Mouse (Mus musculus) E14TG2a.4 (cell line): ENCODE results near the gene Anks4b.

ENCODE experiments used
- H3K27me3 ChIP-seq: 2 replicates; pipeline ENCODE4 v1.6.1; 2014; ENCODE audit warnings: low read length, control low read depth; ENCODE audit not compliant: insufficient read depth
- H3K36me3 ChIP-seq: 2 replicates; pipeline ENCODE4 v1.6.1; 2014; ENCODE audit warnings: low read length, control low read depth; ENCODE audit not compliant: insufficient read depth
- H3K4me1 ChIP-seq: replicated peaks from 2 replicates; pipeline ENCODE4 v1.6.1; 2014; ENCODE audit warnings: low read depth, low read length, control low read depth
- H3K4me3 ChIP-seq: replicated peaks from 2 replicates; pipeline ENCODE4 v1.5.1; 2014; ENCODE audit warnings: mild to moderate bottlenecking, low read length
- H3K9me3 ChIP-seq: 2 replicates; pipeline ENCODE4 v1.6.1; 2014; ENCODE audit warnings: low read length, control low read depth
- CTCF ChIP-seq: conservative IDR thresholded peaks from 2 replicates; pipeline ENCODE4 v1.5.1; 2014; ENCODE audit warnings: low read length
- NANOG ChIP-seq: IDR thresholded peaks from 2 replicates; pipeline ENCODE4 v1.6.1; 2014; ENCODE audit warnings: borderline replicate concordance, low read length, mixed read lengths
- POU5F1 ChIP-seq: IDR thresholded peaks from 2 replicates; pipeline ENCODE4 v1.6.1; 2014; ENCODE audit warnings: low read length, borderline replicate concordance

The Anks4b gene

GRCm38 (mm10) chr7:120178935-120179334 is 5.3 kb downstream of the Anks4b start:
- Histone ChIP-seq H3K4me1 (no peaks in the 10 kb centered on the region), H3K4me3 (no peak overlapping the region), H3K27me3 (no peaks in the 10 kb centered on the region), H3K36me3 (no peaks in the 10 kb centered on the region), H3K9me3 (no peaks in the 10 kb centered on the region)
- TF ChIP-seq POU5F1 = no peak
- TF ChIP-seq NANOG = no peak
- TF ChIP-seq CTCF = no peak

DNA sequence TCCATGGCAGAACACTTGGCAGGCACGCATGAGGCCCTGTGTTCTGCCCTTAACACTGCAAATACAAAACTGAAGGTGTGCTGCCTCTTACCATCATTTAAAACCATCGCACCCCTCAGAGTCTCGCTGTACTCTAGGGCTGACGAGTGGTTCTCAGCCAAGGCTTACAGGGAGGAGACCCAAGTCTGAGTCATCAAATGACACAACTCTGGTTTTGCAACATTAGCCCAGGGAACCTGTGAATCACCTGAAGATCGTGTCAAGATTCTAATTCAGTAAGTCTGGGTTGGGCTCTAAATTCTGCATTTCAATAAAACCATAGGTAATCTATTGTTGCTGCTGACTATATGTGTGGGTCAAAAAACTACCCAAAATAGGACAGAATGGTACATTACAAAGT is 6.9 kb downstream of the Anks4b start:
- Histone ChIP-seq H3K9me3 (no peaks in the 10 kb centered on the region), H3K27me3 (no peaks in the 10 kb centered on the region), H3K36me3 (no peaks in the 10 kb centered on the region), H3K4me3 (no peak overlapping the region), H3K4me1 (no peaks in the 10 kb centered on the region)
- TF ChIP-seq POU5F1 = no peak
- TF ChIP-seq CTCF = no peak
- TF ChIP-seq NANOG = no peak

DNA sequence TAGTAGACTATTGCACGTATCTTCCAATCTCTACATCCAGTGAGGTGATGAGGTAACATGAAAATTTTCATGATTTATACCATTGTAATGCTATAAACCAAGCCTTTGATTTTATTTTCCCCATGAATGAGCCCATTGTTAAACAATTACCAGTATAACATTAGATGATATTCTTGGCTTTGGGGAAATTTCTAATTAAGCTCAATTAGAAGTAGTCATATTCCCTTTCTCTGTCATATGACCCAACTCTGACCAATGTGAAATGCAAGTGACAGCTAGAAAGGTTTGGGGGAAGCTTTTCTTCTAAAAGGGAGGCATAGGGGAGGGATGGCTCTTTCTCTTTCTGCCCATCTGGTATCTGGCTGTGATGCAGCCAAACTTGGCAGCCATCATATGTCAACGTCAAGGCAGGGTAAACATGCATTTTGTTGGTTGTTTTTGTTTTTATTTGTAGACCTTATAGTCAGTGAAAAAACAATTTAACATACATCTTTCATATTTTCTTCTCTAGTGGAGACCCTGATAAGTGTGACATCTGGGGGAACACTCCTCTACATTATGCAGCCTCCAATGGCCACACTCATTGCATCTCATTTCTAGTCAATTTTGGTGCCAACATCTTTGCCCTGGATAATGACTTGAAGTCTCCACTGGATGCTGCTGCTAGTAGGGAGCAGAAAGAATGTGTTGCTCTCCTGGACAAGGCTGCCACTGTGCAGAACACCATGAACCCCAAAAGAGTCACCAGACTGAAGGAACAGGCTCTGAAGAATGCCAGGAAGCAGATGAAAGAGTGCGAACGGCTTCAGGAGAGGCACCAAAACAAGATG is 8.0 kb downstream of the Anks4b start:
- H3K36me3 ChIP-seq = no peaks in the 10 kb centered on the region
- no peaks in the 10 kb centered on the region for H3K27me3 ChIP-seq
- no peak for TF ChIP-seq CTCF
- TF ChIP-seq POU5F1 = no peak
- no peak for TF ChIP-seq NANOG
- H3K9me3 ChIP-seq = no peaks in the 10 kb centered on the region
- no peaks in the 10 kb centered on the region for H3K4me1 ChIP-seq
- no peak overlapping the region for H3K4me3 ChIP-seq

DNA sequence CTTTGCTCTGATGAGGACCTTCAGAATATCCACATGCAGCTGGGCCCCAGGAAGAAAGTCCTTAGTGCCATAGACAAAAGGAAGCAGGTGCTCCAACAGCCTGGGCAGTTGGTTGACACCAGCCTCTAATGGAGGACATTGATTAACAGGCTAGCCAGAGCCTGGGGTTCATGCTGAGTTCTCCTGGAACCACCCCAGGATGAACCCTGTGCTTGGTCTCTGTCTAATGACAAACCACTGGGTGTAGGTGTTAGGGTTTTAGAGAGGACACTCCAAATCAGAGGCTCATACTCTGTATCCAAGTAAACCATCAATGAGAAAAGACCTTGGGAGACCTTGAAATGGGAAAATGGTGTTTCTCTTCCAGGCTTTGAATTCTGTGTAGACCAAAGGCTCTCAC is 9.2 kb downstream of the Anks4b start:
- Histone ChIP-seq H3K36me3 (no peaks in the 10 kb centered on the region), H3K9me3 (no peaks in the 10 kb centered on the region), H3K4me3 (no peak overlapping the region), H3K4me1 (no peaks in the 10 kb centered on the region), H3K27me3 (no peaks in the 10 kb centered on the region)
- TF ChIP-seq POU5F1 (no peak), CTCF (no peak), NANOG (no peak)

DNA sequence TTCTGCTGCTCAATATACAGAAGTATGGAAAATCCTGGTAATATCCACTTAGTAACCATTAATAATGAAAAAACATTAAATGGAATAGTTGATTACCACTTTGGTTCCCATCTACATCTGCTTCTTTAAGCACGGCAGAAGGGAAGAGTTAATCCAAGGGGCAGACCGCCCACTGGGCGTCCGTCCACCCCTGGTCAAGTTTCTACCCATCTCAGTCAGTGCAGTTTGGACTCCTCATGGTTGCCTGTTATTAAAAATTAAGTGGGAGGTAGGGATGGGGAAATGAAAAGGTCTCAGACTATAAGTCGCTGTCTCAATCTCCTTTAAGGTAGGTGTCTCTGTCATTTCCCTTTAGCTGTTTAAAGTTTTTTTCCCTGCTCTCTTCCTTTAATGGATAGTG is 15.3 kb downstream of the Anks4b start:
- Histone ChIP-seq H3K4me3 (no peak overlapping the region), H3K27me3 (no peaks in the 10 kb centered on the region), H3K4me1 (no peaks in the 10 kb centered on the region), H3K36me3 (no peaks in the 10 kb centered on the region), H3K9me3 (no peaks in the 10 kb centered on the region)
- TF ChIP-seq NANOG (no peak), CTCF (no peak), POU5F1 (no peak)

DNA sequence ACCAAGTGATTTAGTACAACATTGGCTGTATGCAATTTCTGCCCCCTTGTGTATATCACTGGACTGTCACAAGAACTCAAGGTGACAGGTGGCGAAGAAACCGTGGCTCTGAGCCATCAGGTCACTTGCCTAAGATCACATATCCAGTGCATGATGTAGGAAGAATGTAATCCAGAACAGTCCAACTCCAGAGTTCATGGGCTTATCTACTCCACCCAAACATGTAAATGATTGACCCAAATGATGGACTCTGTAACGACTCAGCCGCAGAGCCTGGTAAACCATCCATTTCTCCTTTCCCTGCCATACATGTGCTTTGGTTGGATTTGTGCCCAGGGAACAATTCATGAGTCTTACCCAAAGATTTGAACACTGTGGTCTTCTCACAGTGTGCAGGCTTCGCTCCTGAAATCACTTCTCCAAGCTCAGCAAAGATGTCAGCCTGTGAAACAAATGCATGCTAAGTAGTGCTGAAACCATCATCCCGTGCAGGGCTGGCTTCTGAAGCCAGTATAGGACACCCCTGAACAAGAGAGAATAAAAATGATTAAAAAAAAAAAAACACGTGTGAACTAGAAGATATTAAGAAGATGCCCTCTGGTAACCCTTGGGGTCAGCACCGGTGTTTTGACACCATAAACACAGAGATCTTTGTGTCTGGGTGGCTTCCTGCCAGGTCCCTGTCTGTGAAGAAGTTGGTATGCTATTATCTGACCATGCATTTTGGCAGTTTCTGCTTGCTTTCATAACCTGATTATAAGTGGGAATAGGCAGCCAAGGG is 15.9 kb downstream of the Anks4b start:
- H3K4me1 ChIP-seq = no peaks in the 10 kb centered on the region
- no peaks in the 10 kb centered on the region for H3K36me3 ChIP-seq
- no peaks in the 10 kb centered on the region for H3K9me3 ChIP-seq
- H3K27me3 ChIP-seq = no peaks in the 10 kb centered on the region
- TF ChIP-seq CTCF = no peak
- TF ChIP-seq POU5F1 = no peak
- no peak for TF ChIP-seq NANOG
- no peak overlapping the region for H3K4me3 ChIP-seq

DNA sequence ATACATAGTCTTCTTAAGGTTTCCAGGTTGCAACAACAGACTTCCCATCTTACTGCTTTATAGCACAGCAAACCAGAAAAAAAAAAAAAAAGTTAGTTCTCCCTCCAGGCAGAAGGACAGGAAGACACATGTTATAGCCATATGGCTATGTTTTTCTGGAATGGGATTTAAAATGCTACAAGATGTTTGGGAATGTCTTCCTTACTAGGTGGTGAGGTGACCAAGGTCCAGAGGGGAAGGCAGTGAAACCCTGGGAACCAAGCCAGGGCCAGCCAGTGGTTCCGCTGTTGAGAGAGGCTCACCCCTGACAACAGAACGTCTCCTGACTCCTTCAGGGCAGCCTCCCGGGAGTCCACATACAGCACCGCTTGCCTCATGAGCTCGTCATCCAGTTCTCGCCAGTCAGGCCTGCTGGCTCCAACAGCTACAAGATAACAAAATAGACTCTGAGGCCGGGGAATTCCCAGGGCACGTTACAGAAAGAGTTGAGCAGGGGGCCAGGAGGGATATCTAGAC is 16.6 kb downstream of the Anks4b start:
- Histone ChIP-seq H3K27me3 (no peaks in the 10 kb centered on the region), H3K4me1 (no peaks in the 10 kb centered on the region), H3K4me3 (no peak overlapping the region), H3K36me3 (no peaks in the 10 kb centered on the region), H3K9me3 (no peaks in the 10 kb centered on the region)
- no peak for TF ChIP-seq NANOG
- TF ChIP-seq CTCF = no peak
- no peak for TF ChIP-seq POU5F1

DNA sequence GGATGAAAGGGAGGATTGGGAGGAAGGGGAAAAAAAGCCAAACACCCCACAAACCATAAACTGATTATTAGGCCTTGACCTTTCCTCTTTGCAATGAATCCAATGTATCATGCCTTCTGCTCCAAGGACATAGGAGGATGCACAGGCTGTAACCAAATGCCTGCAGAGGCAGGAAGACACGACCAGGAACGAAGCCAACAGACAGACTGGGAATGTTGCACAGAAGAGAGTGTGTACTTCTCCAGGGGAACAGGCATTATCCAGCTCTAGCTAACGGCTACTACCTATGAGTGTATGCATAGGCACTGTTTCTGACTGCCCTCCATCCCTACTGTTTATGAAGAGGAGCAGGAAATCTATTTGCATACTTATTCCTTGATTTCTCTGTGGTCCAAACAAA is 18.5 kb downstream of the Anks4b start:
- H3K4me3 ChIP-seq = no peak overlapping the region
- TF ChIP-seq NANOG (no peak), CTCF (no peak), POU5F1 (no peak)
- no peaks in the 10 kb centered on the region for H3K4me1 ChIP-seq
- H3K27me3 ChIP-seq = no peaks in the 10 kb centered on the region
- no peaks in the 10 kb centered on the region for H3K36me3 ChIP-seq
- H3K9me3 ChIP-seq = no peaks in the 10 kb centered on the region

DNA sequence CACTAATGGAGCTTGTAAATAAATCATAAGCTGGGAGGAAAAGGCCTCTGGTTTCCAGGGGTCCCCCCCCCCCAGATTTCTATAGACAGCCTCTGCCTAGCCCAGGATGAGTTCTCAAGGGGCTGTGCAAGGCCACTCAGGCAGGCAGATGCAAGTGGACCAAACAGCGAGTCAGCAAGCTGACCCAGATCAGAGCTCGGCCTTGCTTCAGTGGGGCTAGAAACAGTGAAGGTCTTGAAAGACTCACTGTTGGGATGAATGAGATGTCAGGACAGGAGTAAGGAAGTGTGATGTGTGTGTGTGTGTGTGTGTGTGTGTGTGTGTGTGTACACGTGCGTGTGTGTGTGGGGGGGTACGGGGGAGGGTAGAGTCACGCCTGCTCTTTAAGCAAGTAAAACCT is 19.2 kb downstream of the Anks4b start:
- no peak for TF ChIP-seq CTCF
- no peak for TF ChIP-seq NANOG
- TF ChIP-seq POU5F1 = no peak
- Histone ChIP-seq H3K36me3 (no peaks in the 10 kb centered on the region), H3K27me3 (no peaks in the 10 kb centered on the region), H3K9me3 (no peaks in the 10 kb centered on the region), H3K4me1 (no peaks in the 10 kb centered on the region), H3K4me3 (no peak overlapping the region)
